Mouse (Mus musculus) E14TG2a.4 (cell line): ENCODE data around the gene Ubxn10.

Experiments used
- CTCF ChIP-seq: conservative IDR thresholded peaks from 2 replicates; pipeline ENCODE4 v1.5.1; 2014; ENCODE audit warnings: low read length
- NANOG ChIP-seq: IDR thresholded peaks from 2 replicates; pipeline ENCODE4 v1.6.1; 2014; ENCODE audit warnings: borderline replicate concordance, low read length, mixed read lengths
- POU5F1 ChIP-seq: IDR thresholded peaks from 2 replicates; pipeline ENCODE4 v1.6.1; 2014; ENCODE audit warnings: low read length, borderline replicate concordance

DNA sequence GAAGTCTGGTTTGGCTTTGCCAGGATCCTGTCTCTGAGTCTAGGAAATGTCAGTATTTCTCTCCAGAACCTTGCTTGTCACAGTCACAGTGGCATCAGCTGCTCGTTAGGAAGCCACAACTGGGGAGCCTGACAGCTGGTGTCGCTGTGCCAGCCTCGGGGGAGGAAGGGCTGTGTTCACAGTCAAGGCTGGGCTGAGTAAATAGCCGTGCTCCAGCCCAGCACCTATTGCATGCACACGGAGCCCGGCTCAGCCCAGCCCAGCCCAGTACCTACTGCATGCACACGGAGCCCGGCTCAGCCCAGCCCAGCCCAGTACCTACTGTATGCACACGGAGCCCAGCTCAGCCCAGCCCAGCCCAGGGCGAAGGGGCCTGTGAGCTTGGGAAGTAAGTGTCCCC is 10.9 kb upstream of the Ubxn10 start:
- TF ChIP-seq CTCF (no peak), NANOG (no peak), POU5F1 (no peak)
